Mouse (Mus musculus) intestine, postnatal 0 days (tissue): ENCODE measurements around the gene Frmd4b. TPM values are rescaled to one million over a fixed set of nuclear protein-coding genes. Genes with fewer than 3 reads are reported as not detected.
A peak's percentile ranks its signal among the peaks of the same experiment; 100 is the strongest.

Experiments used
- ATAC-seq: fragments of 200-750 bp; cut with Nextera tagmentation; 2 replicates; pipeline ENCODE4 v1.8.0; 2017; ENCODE audit warnings: mild to moderate bottlenecking, moderate TSS enrichment, moderate library complexity
- H3K27ac ChIP-seq: fragments of 300-500 bp; sonication (generic); 2 replicates; pipeline ENCODE4 v1.5.1; 2014; ENCODE audit warnings: mild to moderate bottlenecking, low read depth, low read length, moderate library complexity
- H3K27me3 ChIP-seq: fragments of 300-500 bp; sonication (generic); replicated peaks from 2 replicates; pipeline ENCODE4 v1.6.1; 2014; ENCODE audit warnings: low read length, mixed read lengths; ENCODE audit not compliant: control insufficient read depth, insufficient read depth
- H3K36me3 ChIP-seq: fragments of 300-500 bp; sonication (generic); 2 replicates; pipeline ENCODE4 v1.6.1; 2014; ENCODE audit warnings: mild to moderate bottlenecking, moderate library complexity; ENCODE audit not compliant: control insufficient read depth, insufficient read depth
- H3K4me1 ChIP-seq: fragments of 300-500 bp; sonication (generic); replicated peaks from 2 replicates; pipeline ENCODE4 v1.6.1; 2014; ENCODE audit warnings: antibody characterized with exemption, low read length, mixed read lengths; ENCODE audit not compliant: control insufficient read depth, insufficient read depth
- H3K4me2 ChIP-seq: fragments of 300-500 bp; sonication (generic); replicated peaks from 2 replicates; pipeline ENCODE4 v1.6.1; 2014; ENCODE audit warnings: low read depth, mild to moderate bottlenecking, moderate library complexity
- H3K4me3 ChIP-seq: fragments of 300-500 bp; sonication (generic); 2 replicates; pipeline ENCODE4 v1.5.1; 2014; ENCODE audit warnings: low read depth, low read length
- H3K9ac ChIP-seq: fragments of 300-500 bp; sonication (generic); 2 replicates; pipeline ENCODE4 v1.6.1; 2014; ENCODE audit warnings: mild to moderate bottlenecking, low read depth, low read length
- H3K9me3 ChIP-seq: fragments of 300-500 bp; sonication (generic); 2 replicates; pipeline ENCODE4 v1.6.1; 2016; ENCODE audit warnings: mixed run types; ENCODE audit not compliant: control insufficient read depth
- CTCF ChIP-seq: sonication (generic); IDR thresholded peaks from 2 replicates; pipeline ENCODE4 v1.5.1; 2016; ENCODE audit warnings: low read depth, mild to moderate bottlenecking, control low read depth, antibody characterized with exemption, moderate library complexity
- WGBS: fragments of 180-500 bp; shearing (Covaris S2); extraction: QIAGEN DNeasy Blood & Tissue Kit; methylation state at CpG from one replicate; pipeline ENCODE4 v1.1.7; 2014; 5-methylcytosine and 5-hydroxymethylcytosine counted together
- polyA plus RNA-seq: library from polyadenylated mRNA; unstranded; fragments of >200 nt; fragmentation: Nextera tagmentation; extraction: Ambion mirVana; gene quantifications from 2 replicates; pipeline ENCODE4 v1.2.1, GENCODE M21; 2015

The Frmd4b gene
- polyA plus RNA-seq, 1 experiment from 2014 or later: 5.1 TPM

GRCm38 (mm10) chr6:97519553-97519952 is 97.8 kb downstream of the Frmd4b start:
- Histone ChIP-seq H3K4me3 (no peak overlapping the region), H3K27ac (no peak overlapping the region), H3K4me1 (no peaks in the 10 kb centered on the region), H3K9me3 (no peaks in the 10 kb centered on the region), H3K36me3 (no peaks in the 10 kb centered on the region), H3K9ac (no peak overlapping the region), H3K4me2 (peak overlapping the region; percentile 33), H3K27me3 (no peaks in the 10 kb centered on the region)
- peak; percentile 31; the same call in 1 of the 2 replicates for ATAC-seq
- TF ChIP-seq CTCF: no peak
- 59% methylated on average over 10 of the region's 10 CpGs for WGBS

DNA sequence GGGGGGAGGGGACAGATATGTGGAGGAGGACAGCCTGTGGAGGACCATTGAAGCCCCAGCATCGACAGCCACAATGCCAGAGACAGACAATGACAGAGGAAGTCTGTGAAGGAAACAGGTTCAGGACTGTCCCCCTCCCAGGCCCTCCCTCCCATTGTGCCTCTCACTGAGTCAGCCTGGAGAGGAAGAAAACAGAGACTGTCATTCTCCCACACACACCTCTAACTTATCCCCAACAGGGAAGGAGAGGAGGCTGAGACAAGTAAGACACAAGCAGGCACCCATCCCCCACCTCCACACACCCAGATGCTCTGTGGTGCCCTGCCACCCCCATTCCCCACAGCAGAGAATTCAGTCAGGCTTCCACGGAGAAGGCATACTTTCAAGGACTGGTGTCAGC is 98.9 kb downstream of the Frmd4b start:
- H3K4me1 ChIP-seq: no peaks in the 10 kb centered on the region
- no peaks in the 10 kb centered on the region for H3K36me3 ChIP-seq
- no peak for ATAC-seq
- H3K4me3 ChIP-seq: no peak overlapping the region
- TF ChIP-seq CTCF: no peak
- H3K9ac ChIP-seq: no peak overlapping the region
- H3K27me3 ChIP-seq: no peaks in the 10 kb centered on the region
- no peak overlapping the region for H3K27ac ChIP-seq
- H3K9me3 ChIP-seq: no peaks in the 10 kb centered on the region
- 28% methylated on average over 2 of the region's 2 CpGs for WGBS
- H3K4me2 ChIP-seq: no peak overlapping the region

- ATAC-seq: no peak
Measured at GRCm38 (mm10) chr6:97517616-97518235, 99.6 kb downstream of the Frmd4b start.

DNA sequence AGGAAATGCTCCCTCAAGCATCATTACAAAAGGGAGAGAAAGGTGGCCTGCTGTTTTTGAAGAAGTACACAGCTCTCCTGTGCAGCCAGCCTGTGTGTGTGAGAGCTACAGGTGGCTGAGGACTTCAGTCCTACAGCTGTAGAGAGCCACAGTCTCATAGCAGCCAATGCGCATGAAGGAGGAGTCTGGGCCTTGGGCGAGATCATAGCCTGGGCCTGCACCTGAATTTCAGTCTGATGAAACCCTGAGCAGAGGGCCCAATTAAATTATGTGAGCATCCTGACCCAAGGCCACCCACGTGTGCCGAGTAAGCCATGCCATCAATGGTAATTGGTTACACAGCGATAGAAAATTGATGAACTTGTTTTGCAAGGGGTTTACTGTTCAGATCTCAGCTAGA is 100.4 kb downstream of the Frmd4b start:
- Histone ChIP-seq H3K36me3 (no peaks in the 10 kb centered on the region), H3K4me2 (no peak overlapping the region), H3K4me1 (no peaks in the 10 kb centered on the region), H3K4me3 (no peak overlapping the region), H3K9ac (no peak overlapping the region), H3K27ac (no peak overlapping the region), H3K27me3 (no peaks in the 10 kb centered on the region), H3K9me3 (no peaks in the 10 kb centered on the region)
- no peak for TF ChIP-seq CTCF
- 85% methylated on average over 5 of the region's 5 CpGs for WGBS
- ATAC-seq: no peak

More at GRCm38 (mm10) chr6:97517616-97518235, 99.6 kb downstream of the Frmd4b start:
- H3K9me3 ChIP-seq: no peaks in the 10 kb centered on the region
- H3K4me1 ChIP-seq: no peaks in the 10 kb centered on the region
- 38% methylated on average over 12 of the region's 12 CpGs for WGBS
- no peaks in the 10 kb centered on the region for H3K27me3 ChIP-seq
- 0 out of 2 replicates have a peak overlapping the region, but pooled peaks have one; percentile 30 for H3K4me2 ChIP-seq
- H3K4me3 ChIP-seq: no peak overlapping the region
- no peak overlapping the region for H3K9ac ChIP-seq
- no peaks in the 10 kb centered on the region for H3K36me3 ChIP-seq
- TF ChIP-seq CTCF: no peak
- H3K27ac ChIP-seq: no peak overlapping the region

GRCm38 (mm10) chr6:97510771-97511170 is 106.6 kb downstream of the Frmd4b start:
- Histone ChIP-seq H3K27me3 (no peaks in the 10 kb centered on the region), H3K36me3 (no peaks in the 10 kb centered on the region), H3K4me1 (no peaks in the 10 kb centered on the region), H3K4me3 (no peak overlapping the region), H3K9ac (no peak overlapping the region), H3K4me2 (no peak overlapping the region), H3K27ac (no peak overlapping the region), H3K9me3 (no peaks in the 10 kb centered on the region)
- TF ChIP-seq CTCF: no peak
- no peak for ATAC-seq
- WGBS: 43% methylated on average over 8 of the region's 8 CpGs

- WGBS: 78% methylated on average over 10 of the region's 10 CpGs
- no peak overlapping the region for H3K4me3 ChIP-seq
- no peaks in the 10 kb centered on the region for H3K36me3 ChIP-seq
Measured at GRCm38 (mm10) chr6:97509434-97509833, 107.9 kb downstream of the Frmd4b start.

More at GRCm38 (mm10) chr6:97509434-97509833, 107.9 kb downstream of the Frmd4b start:
- TF ChIP-seq CTCF: no peak
- no peaks in the 10 kb centered on the region for H3K4me1 ChIP-seq
- H3K4me2 ChIP-seq: no peak overlapping the region
- no peaks in the 10 kb centered on the region for H3K27me3 ChIP-seq
- H3K9me3 ChIP-seq: no peaks in the 10 kb centered on the region
- ATAC-seq: no peak
- H3K9ac ChIP-seq: no peak overlapping the region
- no peak overlapping the region for H3K27ac ChIP-seq
